Mouse (Mus musculus) layer of hippocampus, adult 9-11 months (tissue): ENCODE results near the gene Cd84.

Source experiments
- DNase-seq: peaks from one replicate; pipeline ENCODE4 v3.0.0; 2022

Gene Cd84

DNA sequence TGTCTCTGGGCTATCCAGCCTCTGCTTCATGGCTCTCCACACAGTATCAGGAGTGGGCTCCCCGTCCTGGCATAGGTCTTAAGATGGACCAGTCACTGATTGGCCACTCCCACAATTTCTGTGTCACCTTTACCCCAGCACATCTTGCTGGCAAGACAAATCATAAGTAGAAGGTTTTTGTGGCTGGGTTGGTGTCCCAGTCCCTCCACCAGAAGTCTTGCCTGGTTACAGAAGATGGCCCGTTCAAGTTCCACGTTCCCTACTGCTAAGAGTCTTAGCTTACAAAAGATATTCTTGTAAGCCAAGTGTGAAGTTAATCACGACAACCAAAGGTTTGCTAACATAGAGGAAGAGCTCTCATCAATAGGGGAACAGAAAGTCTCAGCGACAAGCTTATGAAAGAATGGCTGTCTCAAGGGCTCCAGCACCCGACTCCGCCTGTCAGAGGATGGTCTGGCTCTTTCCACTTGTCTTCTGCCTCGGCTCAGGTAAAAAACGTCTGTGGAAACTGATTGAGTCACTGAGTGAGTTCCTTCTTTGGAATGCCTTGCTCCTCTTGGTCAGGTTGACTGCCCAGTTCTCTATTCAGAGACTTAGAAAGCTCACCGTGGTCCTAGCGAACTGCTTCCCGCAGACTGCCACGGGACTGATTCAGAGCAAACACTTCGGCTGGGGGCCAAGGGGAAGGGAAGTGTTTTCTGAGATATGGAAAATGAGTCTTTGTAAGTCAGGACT is 78.0 kb downstream of the Cd84 start, which contains the start of gene Slamf6:
Slamf6 (plus strand) TSS at position 211 of the 735 bp plus-strand sequence.
- DNase-seq = peak; percentile 11

DNA sequence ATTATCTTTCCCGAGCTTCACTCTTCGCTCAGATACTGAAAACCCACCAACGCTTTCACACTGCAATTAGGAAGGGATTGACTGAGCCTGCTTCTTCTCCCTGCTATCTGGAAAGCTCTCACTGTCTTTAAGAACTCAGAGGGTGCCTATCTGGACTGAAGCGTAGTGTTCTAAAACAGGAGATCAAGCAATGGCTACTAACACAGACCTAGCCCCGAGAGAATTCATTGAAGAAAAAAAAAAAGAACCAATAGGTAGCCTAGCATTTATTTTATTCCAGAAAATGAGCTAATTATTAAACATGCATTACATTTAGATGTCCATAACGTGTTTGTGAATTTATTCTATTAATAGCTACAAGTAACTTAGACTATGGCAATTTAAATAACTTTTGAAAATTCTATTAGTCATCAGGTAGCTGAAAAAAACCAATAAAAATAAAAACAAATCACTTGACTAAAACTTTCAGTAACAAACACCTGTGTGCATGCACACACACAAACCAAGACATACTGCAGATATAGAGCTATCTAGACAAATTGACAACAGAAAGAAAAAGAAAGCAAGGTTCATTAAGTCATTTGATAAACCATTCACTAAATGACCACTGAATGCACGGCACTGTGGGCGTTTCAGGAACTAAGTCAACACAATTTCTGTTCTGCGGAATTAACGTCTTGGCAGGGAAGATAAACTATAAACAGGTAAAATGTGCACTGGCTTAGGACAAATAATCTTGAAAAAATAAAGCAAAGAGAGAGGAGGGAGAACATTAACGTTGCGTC is 78.8 kb downstream of the Cd84 start:
- DNase-seq = no peak

DNA sequence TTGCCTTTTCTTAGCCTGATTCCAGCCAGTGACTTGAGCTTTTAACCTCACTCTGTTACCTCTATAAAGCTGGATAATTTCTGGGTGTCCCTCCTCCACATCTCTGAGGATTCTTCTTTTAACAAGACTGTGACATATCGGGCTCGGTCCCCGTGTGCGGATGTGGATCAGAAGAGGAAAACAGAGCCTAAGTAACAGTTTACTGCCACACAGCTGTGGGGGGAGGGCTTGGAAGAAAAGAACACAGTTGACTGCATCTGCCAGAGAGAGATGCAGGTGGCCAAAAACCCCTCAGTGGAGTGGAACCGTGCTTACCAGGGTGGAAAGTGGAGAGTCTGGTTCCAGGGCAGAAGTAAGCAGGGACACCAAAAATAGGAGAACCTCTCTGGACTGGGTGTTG is 79.7 kb downstream of the Cd84 start:
- DNase-seq = no peak

DNA sequence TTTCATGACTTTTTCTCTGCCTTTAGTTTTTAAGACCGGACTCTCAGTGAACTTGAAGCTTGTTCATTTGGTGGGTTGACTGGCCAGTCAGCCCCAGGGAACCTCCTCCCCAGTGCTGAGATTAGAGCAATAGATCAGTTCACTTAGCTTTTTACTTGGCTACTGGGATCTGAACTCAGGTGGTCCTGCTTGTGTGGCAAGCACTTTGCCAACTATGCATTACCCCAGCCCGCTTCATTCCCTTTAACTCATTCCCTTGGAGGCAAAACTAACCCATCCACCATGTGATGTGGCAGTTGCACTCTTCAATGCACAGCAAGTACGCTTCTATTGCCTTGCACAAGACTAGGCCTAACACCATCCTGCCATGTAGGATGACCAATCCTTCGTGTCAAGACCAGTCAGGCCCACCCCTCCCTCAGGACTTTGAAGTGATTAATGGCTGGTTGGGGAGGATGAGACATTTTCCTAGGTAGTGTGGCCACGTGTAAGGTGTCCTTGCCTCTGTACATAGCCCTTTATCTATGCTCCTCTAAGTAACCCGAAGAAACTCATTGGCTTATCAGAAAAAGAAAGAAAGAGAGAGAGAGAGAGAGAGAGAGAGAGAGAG is 80.5 kb downstream of the Cd84 start:
- DNase-seq = no peak

DNA sequence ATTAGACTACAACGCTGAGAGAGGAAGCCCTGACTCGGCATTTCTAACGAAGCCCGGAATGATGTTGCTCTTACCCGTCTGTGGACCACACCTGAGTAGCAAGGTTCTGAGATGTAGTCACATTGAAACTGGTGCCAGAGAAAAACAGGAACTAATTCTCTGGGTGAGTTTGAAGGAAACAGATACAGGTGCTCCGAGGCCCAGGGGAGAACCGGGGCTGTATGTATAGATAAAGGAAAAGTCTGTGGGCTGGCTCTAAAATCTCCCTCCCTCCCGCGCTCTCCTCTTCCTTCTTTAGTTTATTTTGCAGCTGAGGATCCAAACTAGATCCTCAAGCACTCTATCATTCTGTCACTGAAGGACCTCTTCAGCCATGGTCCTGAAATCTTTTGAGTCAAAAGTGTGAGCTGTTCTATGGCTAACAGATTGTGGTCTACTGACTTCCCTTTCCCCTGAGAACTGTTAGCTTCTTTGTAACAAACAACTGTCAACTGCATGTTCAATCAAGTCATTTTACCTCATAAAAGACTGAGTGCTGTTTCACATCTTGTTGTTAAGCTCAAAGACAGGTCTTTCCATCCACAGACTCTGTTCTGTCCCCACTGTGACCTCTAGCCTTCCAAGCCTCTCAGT is 81.6 kb downstream of the Cd84 start:
- no peak for DNase-seq

DNA sequence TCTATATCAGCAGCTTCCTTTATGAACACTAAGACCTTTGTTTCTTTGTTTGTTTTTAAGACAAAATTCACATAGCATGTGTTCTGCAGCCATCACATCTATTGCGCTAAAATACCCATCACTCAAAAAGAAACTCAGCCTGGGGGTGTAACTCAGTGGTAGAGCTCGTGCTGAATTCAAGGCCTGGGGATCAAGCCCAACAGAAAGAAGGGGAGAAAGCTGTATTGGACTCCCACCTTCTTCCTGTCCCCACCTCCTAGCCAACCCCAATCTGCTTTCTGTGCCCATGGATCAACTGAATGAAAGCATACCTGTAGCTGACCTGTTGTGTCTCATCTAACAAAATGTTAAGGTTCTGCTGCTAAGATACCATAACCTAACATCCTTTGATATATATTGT is 82.1 kb downstream of the Cd84 start:
- no peak for DNase-seq

DNA sequence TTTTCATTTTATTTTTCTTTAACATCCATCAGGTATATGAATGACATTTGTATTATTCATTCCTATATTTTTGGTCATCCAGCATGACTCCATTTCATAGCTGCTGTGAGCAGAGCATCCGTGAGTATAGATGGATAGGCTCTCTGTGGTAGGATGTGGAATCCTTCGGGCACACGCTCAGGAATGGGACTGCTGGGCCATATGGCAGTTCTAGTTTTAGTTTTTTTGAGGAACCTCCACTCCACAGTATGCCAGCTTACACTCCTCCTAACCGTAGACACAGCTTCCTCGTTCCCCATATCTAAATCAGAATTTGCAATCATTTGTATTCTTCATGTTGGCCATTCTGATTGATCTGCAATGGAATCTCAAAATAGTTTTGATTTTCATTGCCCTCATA is 83.3 kb downstream of the Cd84 start:
- DNase-seq = no peak

DNA sequence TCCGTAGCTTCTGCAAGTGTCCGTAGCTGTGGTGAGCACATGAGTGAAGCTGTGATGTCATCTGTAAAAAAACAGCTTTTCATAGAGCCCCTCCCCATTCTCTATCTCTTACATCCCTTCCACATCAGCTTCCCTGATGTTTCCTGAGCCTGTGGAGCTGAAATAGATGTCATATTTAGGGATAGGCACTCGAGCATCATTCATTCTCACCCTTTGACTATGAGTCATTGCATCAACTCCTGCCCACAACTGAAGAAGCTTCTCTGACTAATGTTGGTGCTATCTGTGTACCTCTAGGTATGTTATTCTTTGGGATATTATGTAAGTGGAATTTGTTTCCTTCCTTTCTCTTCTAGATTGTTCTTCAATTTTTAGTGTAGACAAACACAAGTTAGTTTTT is 85.4 kb downstream of the Cd84 start:
- DNase-seq = no peak

DNA sequence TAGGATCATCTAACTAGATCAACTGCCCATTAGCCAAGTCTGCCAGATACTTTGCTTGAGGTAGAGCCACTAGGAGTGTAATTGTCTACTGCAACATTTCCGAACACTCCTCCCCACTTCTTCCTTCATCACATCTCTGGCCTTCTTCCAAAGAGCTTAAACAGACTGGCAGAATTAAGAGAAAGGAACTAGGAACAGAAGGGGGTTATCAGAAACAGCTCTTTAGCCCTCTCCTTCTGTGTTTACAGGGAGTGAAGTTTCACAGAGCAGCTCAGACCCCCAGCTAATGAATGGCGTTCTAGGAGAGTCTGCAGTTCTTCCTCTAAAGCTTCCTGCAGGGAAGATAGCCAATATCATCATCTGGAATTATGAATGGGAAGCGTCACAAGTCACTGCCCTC is 94.4 kb downstream of the Cd84 start:
- no peak for DNase-seq

DNA sequence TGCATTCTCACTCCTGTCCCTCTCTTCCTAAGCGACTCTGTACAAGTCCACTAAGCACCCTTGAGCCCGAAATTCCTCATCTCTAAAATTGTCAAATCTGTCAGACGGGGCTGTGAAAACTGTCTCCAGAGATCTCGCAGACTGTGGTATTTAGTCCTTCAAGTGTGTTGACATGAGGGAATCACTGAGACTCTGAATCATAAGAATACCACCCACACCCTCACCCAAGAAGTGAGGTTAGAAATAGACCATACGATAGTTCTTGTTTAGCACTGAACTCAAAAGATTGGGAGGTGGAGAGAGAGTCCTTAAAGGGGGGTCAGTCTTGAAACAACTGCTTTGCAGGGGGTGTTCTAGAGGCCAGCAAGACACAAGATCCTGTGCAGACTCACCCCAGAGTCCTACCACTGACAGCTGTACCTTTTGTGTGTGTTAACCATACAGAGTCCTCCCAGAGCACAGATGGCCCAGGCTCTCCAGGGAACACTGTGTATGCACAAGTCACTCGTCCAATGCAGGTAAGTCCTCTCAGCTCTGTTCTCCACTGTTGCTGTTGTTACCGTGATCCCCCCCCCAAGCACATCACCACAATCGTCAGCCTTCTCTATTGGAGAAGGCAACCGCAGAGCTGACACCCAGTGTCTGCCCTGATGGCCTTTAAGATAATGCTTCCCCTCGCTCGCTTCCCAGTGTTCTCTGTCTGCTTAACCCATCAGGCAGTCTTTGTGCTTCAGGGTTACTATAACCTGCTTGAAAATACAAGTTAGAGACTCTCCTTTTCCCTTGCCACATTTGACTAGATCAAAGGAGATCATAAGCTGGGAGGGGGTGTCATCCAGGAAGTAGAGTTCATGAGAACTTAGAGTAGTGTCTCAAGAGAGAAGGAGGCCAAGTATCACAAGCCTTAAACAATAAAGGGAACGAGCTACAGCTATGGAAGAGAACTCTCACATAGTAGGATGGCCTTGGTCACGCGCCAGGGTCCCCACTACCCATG is 99.8 kb downstream of the Cd84 start:
- no peak for DNase-seq
